Mouse (Mus musculus) olfactory bulb, adult 2 months (tissue): ENCODE measurements around the gene Aes. TPM values are rescaled to one million over a fixed set of nuclear protein-coding genes. Genes with fewer than 3 reads are reported as not detected.

ENCODE experiments used
- H3K27ac ChIP-seq: fragments of 200-500 bp; 2 replicates; pipeline ENCODE4 v1.5.1; 2012; ENCODE audit warnings: low read depth, low read length; ENCODE audit not compliant: insufficient read depth
- H3K4me1 ChIP-seq: fragments of 200-500 bp; 2 replicates; pipeline ENCODE4 v1.6.1; 2012; ENCODE audit warnings: low read length; ENCODE audit not compliant: control insufficient read depth, insufficient read depth
- H3K4me3 ChIP-seq: fragments of 200-500 bp; 2 replicates; pipeline ENCODE4 v1.5.1; 2012; ENCODE audit warnings: mild to moderate bottlenecking, low read depth, low read length, moderate library complexity; ENCODE audit not compliant: insufficient read depth
- CTCF ChIP-seq: fragments of 200-500 bp; IDR thresholded peaks from 2 replicates; pipeline ENCODE4 v1.5.1; 2012; ENCODE audit warnings: low read depth, mild to moderate bottlenecking, low read length, moderate library complexity; ENCODE audit not compliant: insufficient read depth
- POLR2A ChIP-seq: fragments of 200-500 bp; IDR thresholded peaks from 2 replicates; pipeline ENCODE4 v1.6.1; 2012; ENCODE audit warnings: mild to moderate bottlenecking, low read depth, low read length, moderate library complexity; ENCODE audit not compliant: insufficient read depth
- WGBS: fragments of 180-500 bp; shearing (Covaris S2); methylation state at CpG from one replicate; pipeline ENCODE4 v1.1.7; 2018; 5-methylcytosine and 5-hydroxymethylcytosine counted together
- polyA plus RNA-seq: library from polyadenylated mRNA; stranded (reverse); fragments of >200 nt; gene quantifications from 2 replicates; pipeline ENCODE4 v1.2.4, GENCODE M21; 2012; ENCODE audit warnings: low replicate concordance; ENCODE audit not compliant: missing spikeins, insufficient read depth, insufficient read length

Aes gene
- polyA plus RNA-seq, 1 experiment = 1,500 TPM

- Histone ChIP-seq H3K4me3 (peak overlapping the region; percentile 20; the same call in 1 of the 2 replicates), H3K4me1 (peaks cover 63% of the 10 kb centered on the region), H3K27ac (no peak overlapping the region)
- 23% methylated on average over 9 of the region's 9 CpGs for WGBS
- TF ChIP-seq CTCF = no peak
- no peak for TF ChIP-seq POLR2A
Measured at GRCm38 (mm10) chr10:81572133-81572671, 12.9 kb downstream of the Aes start.

- 36% methylated on average over 9 of the region's 9 CpGs for WGBS
- Histone ChIP-seq H3K4me3 (no peak overlapping the region), H3K27ac (no peak overlapping the region), H3K4me1 (peaks cover 67% of the 10 kb centered on the region)
- TF ChIP-seq CTCF (no peak), POLR2A (no peak)
Measured at GRCm38 (mm10) chr10:81572975-81573374, 13.7 kb downstream of the Aes start.

GRCm38 (mm10) chr10:81574081-81575056 lies 15.1 kb downstream of the Aes start, which contains the start of gene Tle2:
Gene Tle2 (plus strand): TSS chr10:81574561.
- WGBS = 29% methylated on average over 10 of the region's 10 CpGs
- no peak for TF ChIP-seq POLR2A

GRCm38 (mm10) chr10:81575208-81575631 lies 15.9 kb downstream of the Aes start:
- H3K27ac ChIP-seq = no peak overlapping the region
- WGBS = under 1% methylated on average over 30 of the region's 30 CpGs

More at GRCm38 (mm10) chr10:81574081-81575056, 15.1 kb downstream of the Aes start, which contains the start of gene Tle2:
- Histone ChIP-seq H3K4me3 (peak within 1 kb of the TSS; percentile 59), H3K27ac (no peak within 1 kb of the TSS), H3K4me1 (peaks cover 56% of the 10 kb centered on the region)

DNA sequence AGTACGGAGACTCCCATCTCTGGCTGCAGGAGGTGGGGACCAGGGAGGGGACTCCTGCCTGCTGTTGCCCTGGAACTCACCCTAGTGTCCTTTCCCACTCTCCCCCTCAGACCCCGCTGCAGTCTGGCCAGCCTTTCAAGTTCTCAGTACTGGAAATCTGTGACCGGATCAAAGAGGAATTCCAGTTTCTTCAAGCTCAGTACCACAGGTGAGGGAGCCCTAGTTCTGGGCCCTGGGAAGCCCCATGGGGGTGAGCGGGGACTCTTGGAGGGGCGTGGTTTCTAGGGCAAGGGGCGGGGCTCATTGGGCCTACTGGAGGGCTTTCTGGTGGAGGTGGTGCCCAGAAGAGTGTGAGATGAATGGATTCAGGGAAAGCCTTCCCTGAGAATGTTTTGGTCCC lies 16.4 kb downstream of the Aes start:
- H3K4me1 ChIP-seq = peaks cover 54% of the 10 kb centered on the region

More at GRCm38 (mm10) chr10:81575208-81575631, 15.9 kb downstream of the Aes start:
- Histone ChIP-seq H3K4me3 (peak overlapping the region; percentile 59), H3K4me1 (peaks cover 54% of the 10 kb centered on the region)
- TF ChIP-seq POLR2A (peak; percentile 49; the same call in 1 of the 2 replicates), CTCF (no peak)

GRCm38 (mm10) chr10:81579967-81580366 lies 20.7 kb downstream of the Aes start:
- 77% methylated on average over 4 of the region's 4 CpGs for WGBS
- TF ChIP-seq CTCF = no peak
- TF ChIP-seq POLR2A = no peak
- Histone ChIP-seq H3K27ac (no peak overlapping the region), H3K4me1 (peaks cover 45% of the 10 kb centered on the region), H3K4me3 (no peak overlapping the region)

More for the DNA sequence above, 16.4 kb downstream of the Aes start:
- WGBS = 1% methylated on average over 6 of the region's 6 CpGs
- no peak overlapping the region for H3K27ac ChIP-seq
- TF ChIP-seq POLR2A (no peak), CTCF (no peak)
- H3K4me3 ChIP-seq = peak overlapping the region; percentile 59

GRCm38 (mm10) chr10:81580441-81581070 lies 21.3 kb downstream of the Aes start:
- no peak overlapping the region for H3K27ac ChIP-seq
- TF ChIP-seq POLR2A = no peak
- no peak for TF ChIP-seq CTCF
- peaks cover 42% of the 10 kb centered on the region for H3K4me1 ChIP-seq
- 57% methylated on average over 25 of the region's 25 CpGs for WGBS
- H3K4me3 ChIP-seq = no peak overlapping the region

- Histone ChIP-seq H3K4me1 (peaks cover 26% of the 10 kb centered on the region), H3K27ac (no peak overlapping the region), H3K4me3 (no peak overlapping the region)
- TF ChIP-seq CTCF (no peak), POLR2A (no peak)
- 64% methylated on average over 6 of the region's 6 CpGs for WGBS
Measured at GRCm38 (mm10) chr10:81583347-81583746, 24.1 kb downstream of the Aes start.
